Mouse (Mus musculus): Measurements from ENCODE around the gene Hebp1. TPM values are rescaled to one million over a fixed set of nuclear protein-coding genes. Genes with fewer than 3 reads are reported as not detected.

Gene Hebp1
- polyA plus RNA-seq, 1 experiment = 4.9 TPM

- peaks cover 13% of the 10 kb centered on the region for H3K4me1 ChIP-seq (ENCODE audit: control insufficient read depth, insufficient read depth, insufficient read length, low read length)
- H3K4me3 ChIP-seq (ENCODE audit: low read depth, low read length) = no peak overlapping the region
- WGBS = 16% methylated on average over 6 of the region's 6 CpGs
- H3K36me3 ChIP-seq (ENCODE audit: control insufficient read depth, insufficient read depth, low read length) = no peaks in the 10 kb centered on the region
- peak overlapping the region; percentile 96 for H3K27ac ChIP-seq (ENCODE audit: insufficient read depth, low read depth, low read length)
- no peaks in the 10 kb centered on the region for H3K27me3 ChIP-seq (ENCODE audit: control insufficient read depth, insufficient read depth, low read length)
- TF ChIP-seq CTCF (IDR thresholded peaks at IDR 0.05; ENCODE audit: extremely low read depth, insufficient read length, insufficient replicate concordance, low read depth, low read length) (no peak), POLR2A (IDR thresholded peaks at IDR 0.05; ENCODE audit: low read depth, low read length) (no peak)
Observed at GRCm38 (mm10) chr6:135198726-135199125, 904 bp upstream of the Hebp1 start.

GRCm38 (mm10) chr6:135197446-135197845 lies 376 bp downstream of the Hebp1 start:
- WGBS = 5% methylated on average over 7 of the region's 7 CpGs
- Histone ChIP-seq H3K4me1 (ENCODE audit: control insufficient read depth, insufficient read depth, insufficient read length, low read length) (peaks cover 13% of the 10 kb centered on the region), H3K4me3 (ENCODE audit: low read depth, low read length) (peak overlapping the region; percentile 88), H3K27me3 (ENCODE audit: control insufficient read depth, insufficient read depth, low read length) (no peaks in the 10 kb centered on the region), H3K27ac (ENCODE audit: insufficient read depth, low read depth, low read length) (peak overlapping the region; percentile 26; the same call in 1 of the 2 replicates), H3K36me3 (ENCODE audit: control insufficient read depth, insufficient read depth, low read length) (no peaks in the 10 kb centered on the region)
- TF ChIP-seq CTCF (IDR thresholded peaks at IDR 0.05; ENCODE audit: extremely low read depth, insufficient read length, insufficient replicate concordance, low read depth, low read length) (no peak), POLR2A (IDR thresholded peaks at IDR 0.05; ENCODE audit: low read depth, low read length) (no peak)

DNA sequence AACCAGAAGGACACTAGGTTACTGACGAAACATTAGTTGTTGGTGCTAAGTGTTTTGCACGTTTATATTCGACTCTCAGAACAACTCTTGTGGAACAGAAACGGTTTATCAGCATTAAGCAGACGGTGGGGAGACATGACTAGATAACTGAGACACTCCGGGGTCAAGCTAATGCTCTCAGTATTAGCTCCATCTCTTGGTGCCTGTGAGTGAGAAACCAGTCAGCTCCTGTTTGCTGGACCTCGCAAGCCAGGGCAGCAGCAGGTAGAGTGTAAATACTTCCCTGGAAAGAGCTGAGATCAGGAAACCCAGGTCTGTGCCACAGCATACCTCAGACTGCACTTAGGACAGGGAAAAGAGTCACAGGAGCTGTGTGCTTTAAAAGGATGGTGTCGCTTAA lies 1.1 kb downstream of the Hebp1 start:
- TF ChIP-seq POLR2A (IDR thresholded peaks at IDR 0.05; ENCODE audit: low read depth, low read length) (no peak), CTCF (IDR thresholded peaks at IDR 0.05; ENCODE audit: extremely low read depth, insufficient read length, insufficient replicate concordance, low read depth, low read length) (no peak)
- Histone ChIP-seq H3K27me3 (ENCODE audit: control insufficient read depth, insufficient read depth, low read length) (no peaks in the 10 kb centered on the region), H3K27ac (ENCODE audit: insufficient read depth, low read depth, low read length) (no peak overlapping the region), H3K4me3 (ENCODE audit: low read depth, low read length) (no peak overlapping the region), H3K4me1 (ENCODE audit: control insufficient read depth, insufficient read depth, insufficient read length, low read length) (peaks cover 10% of the 10 kb centered on the region), H3K36me3 (ENCODE audit: control insufficient read depth, insufficient read depth, low read length) (no peaks in the 10 kb centered on the region)
- 56% methylated on average over 8 of the region's 8 CpGs for WGBS

DNA sequence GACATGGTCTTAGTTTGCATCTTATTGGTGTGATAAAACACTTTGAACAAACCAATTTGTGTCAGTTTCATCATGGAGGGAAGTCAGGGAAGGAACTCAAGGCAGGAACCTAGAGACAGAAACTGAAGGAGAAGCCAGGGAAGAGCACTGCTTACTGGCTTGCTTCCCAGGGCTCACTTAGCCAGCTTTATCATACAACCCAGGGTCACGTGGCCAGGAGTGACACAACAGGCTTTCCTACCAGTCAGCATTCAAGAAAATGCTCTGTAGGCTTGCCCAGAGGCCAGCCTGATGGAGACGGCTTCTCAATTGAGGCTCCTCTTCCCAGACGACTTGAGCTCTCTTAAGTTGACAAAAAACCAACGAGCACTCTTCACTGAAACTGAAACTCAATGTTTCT lies 2.9 kb downstream of the Hebp1 start:
- Histone ChIP-seq H3K27me3 (ENCODE audit: control insufficient read depth, insufficient read depth, low read length) (no peaks in the 10 kb centered on the region), H3K36me3 (ENCODE audit: control insufficient read depth, insufficient read depth, low read length) (no peaks in the 10 kb centered on the region), H3K4me1 (ENCODE audit: control insufficient read depth, insufficient read depth, insufficient read length, low read length) (peaks cover 3% of the 10 kb centered on the region), H3K27ac (ENCODE audit: insufficient read depth, low read depth, low read length) (no peak overlapping the region), H3K4me3 (ENCODE audit: low read depth, low read length) (no peak overlapping the region)
- 48% methylated on average over 4 of the region's 4 CpGs for WGBS
- TF ChIP-seq CTCF (IDR thresholded peaks at IDR 0.05; ENCODE audit: extremely low read depth, insufficient read length, insufficient replicate concordance, low read depth, low read length) (no peak), POLR2A (IDR thresholded peaks at IDR 0.05; ENCODE audit: low read depth, low read length) (no peak)

GRCm38 (mm10) chr6:135193733-135194132 lies 4.1 kb downstream of the Hebp1 start:
- Histone ChIP-seq H3K27me3 (ENCODE audit: control insufficient read depth, insufficient read depth, low read length) (no peaks in the 10 kb centered on the region), H3K4me3 (ENCODE audit: low read depth, low read length) (no peak overlapping the region), H3K27ac (ENCODE audit: insufficient read depth, low read depth, low read length) (no peak overlapping the region), H3K36me3 (ENCODE audit: control insufficient read depth, insufficient read depth, low read length) (no peaks in the 10 kb centered on the region), H3K4me1 (ENCODE audit: control insufficient read depth, insufficient read depth, insufficient read length, low read length) (peaks cover 3% of the 10 kb centered on the region)
- TF ChIP-seq CTCF (IDR thresholded peaks at IDR 0.05; ENCODE audit: extremely low read depth, insufficient read length, insufficient replicate concordance, low read depth, low read length) (no peak), POLR2A (IDR thresholded peaks at IDR 0.05; ENCODE audit: low read depth, low read length) (no peak)
- WGBS = 61% methylated on average over 4 of the region's 4 CpGs

DNA sequence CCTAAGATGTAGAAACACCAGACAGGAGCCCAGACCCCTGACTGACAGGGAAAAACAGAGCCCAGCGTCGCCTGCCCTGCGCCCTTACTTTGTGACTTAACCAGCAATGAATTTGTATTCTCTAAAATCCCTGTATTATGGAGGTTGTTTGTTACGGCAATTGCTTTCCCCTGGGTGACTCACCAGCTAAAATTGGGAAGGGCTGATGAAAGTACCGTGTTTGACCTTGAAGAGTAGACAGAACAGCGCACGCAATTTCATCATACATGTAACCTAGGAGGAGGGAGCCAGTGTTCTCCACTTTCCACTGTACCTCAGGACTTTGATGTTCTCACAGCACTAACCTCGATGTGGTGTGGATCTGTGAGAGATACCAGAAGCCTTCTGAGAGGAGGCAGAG lies 4.8 kb downstream of the Hebp1 start:
- Histone ChIP-seq H3K27me3 (ENCODE audit: control insufficient read depth, insufficient read depth, low read length) (no peaks in the 10 kb centered on the region), H3K4me1 (ENCODE audit: control insufficient read depth, insufficient read depth, insufficient read length, low read length) (peaks cover 3% of the 10 kb centered on the region), H3K27ac (ENCODE audit: insufficient read depth, low read depth, low read length) (no peak overlapping the region), H3K36me3 (ENCODE audit: control insufficient read depth, insufficient read depth, low read length) (no peaks in the 10 kb centered on the region), H3K4me3 (ENCODE audit: low read depth, low read length) (no peak overlapping the region)
- WGBS = 85% methylated on average over 8 of the region's 8 CpGs
- TF ChIP-seq POLR2A (IDR thresholded peaks at IDR 0.05; ENCODE audit: low read depth, low read length) (no peak), CTCF (IDR thresholded peaks at IDR 0.05; ENCODE audit: extremely low read depth, insufficient read length, insufficient replicate concordance, low read depth, low read length) (no peak)

DNA sequence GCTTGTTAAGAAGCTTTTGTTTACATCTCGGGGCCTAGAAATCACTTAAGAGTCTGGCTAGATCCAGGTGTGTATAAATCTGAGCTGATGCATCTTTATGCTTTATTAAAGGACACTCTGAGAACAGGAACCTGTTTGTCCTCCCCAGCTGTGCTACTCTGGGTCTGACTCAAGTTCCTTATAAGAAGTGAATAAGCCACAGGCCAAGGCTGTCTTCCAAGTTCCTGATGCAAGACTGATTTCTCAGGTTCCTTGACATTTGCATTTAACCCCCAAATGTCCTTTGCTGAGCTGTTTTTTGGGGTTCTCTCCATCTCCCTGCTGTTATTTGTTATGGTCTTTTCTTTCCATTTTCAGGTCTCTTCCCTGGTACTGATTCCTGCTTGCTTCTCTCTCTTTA lies 5.9 kb downstream of the Hebp1 start:
- Histone ChIP-seq H3K4me3 (ENCODE audit: low read depth, low read length) (no peak overlapping the region), H3K27ac (ENCODE audit: insufficient read depth, low read depth, low read length) (no peak overlapping the region), H3K36me3 (ENCODE audit: control insufficient read depth, insufficient read depth, low read length) (no peaks in the 10 kb centered on the region), H3K27me3 (ENCODE audit: control insufficient read depth, insufficient read depth, low read length) (no peaks in the 10 kb centered on the region), H3K4me1 (ENCODE audit: control insufficient read depth, insufficient read depth, insufficient read length, low read length) (no peaks in the 10 kb centered on the region)
- 82% methylated on average over 1 of the region's 1 CpGs for WGBS
- no peak for TF ChIP-seq CTCF (IDR thresholded peaks at IDR 0.05; ENCODE audit: extremely low read depth, insufficient read length, insufficient replicate concordance, low read depth, low read length)
- TF ChIP-seq POLR2A (IDR thresholded peaks at IDR 0.05; ENCODE audit: low read depth, low read length) = no peak

DNA sequence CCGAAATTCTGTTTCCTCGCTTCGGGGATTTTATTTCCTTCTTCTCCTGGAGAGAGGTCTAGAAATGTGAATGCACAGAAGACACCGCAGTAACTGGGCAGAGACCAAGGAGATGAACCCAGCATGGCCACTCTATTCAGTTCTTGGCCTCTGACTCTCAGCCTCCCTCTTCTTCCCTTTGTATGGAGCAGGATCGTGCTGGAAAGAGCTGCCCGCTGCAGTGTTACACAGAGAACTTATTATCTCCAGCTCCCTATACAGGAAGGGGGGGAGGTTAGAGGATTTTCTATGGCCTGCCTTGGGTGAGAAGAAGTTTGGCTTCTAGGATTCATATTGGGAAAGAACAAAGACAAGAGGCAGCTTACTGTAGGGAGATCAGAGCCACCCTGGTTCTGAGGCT lies 7.7 kb downstream of the Hebp1 start:
- no peak overlapping the region for H3K4me3 ChIP-seq (ENCODE audit: low read depth, low read length)
- H3K4me1 ChIP-seq (ENCODE audit: control insufficient read depth, insufficient read depth, insufficient read length, low read length) = no peaks in the 10 kb centered on the region
- 79% methylated on average over 6 of the region's 6 CpGs for WGBS
- H3K27ac ChIP-seq (ENCODE audit: insufficient read depth, low read depth, low read length) = no peak overlapping the region
- H3K36me3 ChIP-seq (ENCODE audit: control insufficient read depth, insufficient read depth, low read length) = no peaks in the 10 kb centered on the region
- no peaks in the 10 kb centered on the region for H3K27me3 ChIP-seq (ENCODE audit: control insufficient read depth, insufficient read depth, low read length)
- no peak for TF ChIP-seq CTCF (IDR thresholded peaks at IDR 0.05; ENCODE audit: extremely low read depth, insufficient read length, insufficient replicate concordance, low read depth, low read length)
- TF ChIP-seq POLR2A (IDR thresholded peaks at IDR 0.05; ENCODE audit: low read depth, low read length) = no peak
